In genomic region chr10:28874605-28875004, GRCm38 (mm10) we compare ENCODE assay signal across 19 mouse cellular contexts.
DNase-seq lines count a peak whose midpoint lies in the region; ATAC-seq and TF ChIP-seq lines count a peak whose summit lies in the region.
"Had no signal": no experiment of that assay in that cellular context is flagged by ENCODE, and none has a peak within 500 bp of the region (broad histone marks: within the 10 kb centered on the region; RNA-seq: fewer than 3 reads in every experiment).

No protein-coding gene starts in this region.

- WGBS in forebrain, embryonic 13.5 days, result 51% methylated on average over 4 of the region's 4 CpGs
- WGBS in forebrain, embryonic 10.5 days, result 77% methylated on average over 4 of the region's 4 CpGs
- 47% methylated on average over 4 of the region's 4 CpGs for WGBS in forebrain, postnatal 0 days
- 34% methylated on average over 4 of the region's 4 CpGs for WGBS in midbrain, postnatal 0 days

- no peak for DNase-seq in forebrain, embryonic 10.5 days (ENCODE audit: extremely low spot score, low spot score)
- no peak for DNase-seq in forebrain, postnatal 0 days
- peak; percentile 12 for DNase-seq in mesoderm, embryonic 11.5 days (ENCODE audit: low read depth, low spot score)
- DNase-seq in midbrain, postnatal 0 days (ENCODE audit: low spot score), result no peak
- no peak for DNase-seq in cerebellum, postnatal 25 days
- DNase-seq in yolk sac, embryonic 10.5 days (ENCODE audit: low spot score), result no peak
- DNase-seq: adrenal gland, adult 2 months; cerebellum, adult 11 months; cerebellum, postnatal 36 days; gastrocnemius, adult 2 months; kidney, adult 2 months; kidney, postnatal 25 days; lung, postnatal 10 days; right cerebral cortex, postnatal 25 days; thymus, postnatal 4 days had no signal

- H3K9me3 ChIP-seq in forebrain, embryonic 13.5 days (replicated peaks), result no peaks in the 10 kb centered on the region
- no peaks in the 10 kb centered on the region for H3K9me3 ChIP-seq in forebrain, embryonic 10.5 days
- no peaks in the 10 kb centered on the region for H3K9me3 ChIP-seq in forebrain, postnatal 0 days (ENCODE audit: low read length)
- no peaks in the 10 kb centered on the region for H3K9me3 ChIP-seq in midbrain, postnatal 0 days (ENCODE audit: low read length)
- H3K9me3 ChIP-seq: limb, embryonic 15.5 days; megakaryocyte, embryonic 14.5 days had no signal

- no peak overlapping the region for H3K9ac ChIP-seq in forebrain, embryonic 13.5 days
- no peak overlapping the region for H3K9ac ChIP-seq in forebrain, postnatal 0 days
- no peak overlapping the region for H3K9ac ChIP-seq in midbrain, postnatal 0 days (replicated peaks; ENCODE audit: low read length, poor library complexity, severe bottlenecking)
- H3K9ac ChIP-seq: limb, embryonic 15.5 days had no signal

- TF ChIP-seq CTCF in forebrain, postnatal 0 days (IDR thresholded peaks at IDR 0.05; ENCODE audit: low read depth), result no peak
- TF ChIP-seq CTCF in midbrain, postnatal 0 days (IDR thresholded peaks at IDR 0.05), result no peak

- H3K36me3 ChIP-seq in forebrain, embryonic 13.5 days (ENCODE audit: poor library complexity, severe bottlenecking), result no peaks in the 10 kb centered on the region
- no peaks in the 10 kb centered on the region for H3K36me3 ChIP-seq in forebrain, embryonic 10.5 days (replicated peaks)
- H3K36me3 ChIP-seq in forebrain, postnatal 0 days (ENCODE audit: insufficient read depth), result no peaks in the 10 kb centered on the region
- H3K36me3 ChIP-seq in midbrain, postnatal 0 days (ENCODE audit: insufficient read depth, low read length), result no peaks in the 10 kb centered on the region
- H3K36me3 ChIP-seq: limb, embryonic 15.5 days had no signal

- H3K4me2 ChIP-seq in forebrain, embryonic 13.5 days, result no peak overlapping the region
- no peak overlapping the region for H3K4me2 ChIP-seq in forebrain, postnatal 0 days (ENCODE audit: low read depth)
- H3K4me2 ChIP-seq in midbrain, postnatal 0 days (ENCODE audit: low read depth, low read length, poor library complexity, severe bottlenecking), result no peak overlapping the region
- H3K4me2 ChIP-seq: limb, embryonic 15.5 days had no signal

- no peaks in the 10 kb centered on the region for H3K4me1 ChIP-seq in forebrain, embryonic 13.5 days
- H3K4me1 ChIP-seq in forebrain, embryonic 10.5 days, result peaks cover 4% of the 10 kb centered on the region; the same call in 1 of the 2 replicates
- no peaks in the 10 kb centered on the region for H3K4me1 ChIP-seq in forebrain, postnatal 0 days (ENCODE audit: insufficient read depth)
- H3K4me1 ChIP-seq in midbrain, postnatal 0 days (ENCODE audit: insufficient read depth, low read length), result no peaks in the 10 kb centered on the region
- H3K4me1 ChIP-seq: limb, embryonic 15.5 days; megakaryocyte, embryonic 14.5 days had no signal

- H3K27me3 ChIP-seq in forebrain, embryonic 13.5 days, result no peaks in the 10 kb centered on the region
- H3K27me3 ChIP-seq in forebrain, embryonic 10.5 days (ENCODE audit: poor library complexity, severe bottlenecking), result no peaks in the 10 kb centered on the region
- H3K27me3 ChIP-seq in forebrain, postnatal 0 days (ENCODE audit: insufficient read depth, low read length), result no peaks in the 10 kb centered on the region
- no peaks in the 10 kb centered on the region for H3K27me3 ChIP-seq in midbrain, postnatal 0 days (ENCODE audit: insufficient read depth, low read length)
- H3K27me3 ChIP-seq: limb, embryonic 15.5 days; megakaryocyte, embryonic 14.5 days had no signal

- peak; percentile 57; the same call in 1 of the 2 replicates for ATAC-seq in forebrain, embryonic 13.5 days
- ATAC-seq in forebrain, postnatal 0 days, result peak; percentile 63
- 0 out of 2 replicates have a peak, but pooled peaks have one; percentile 42 for ATAC-seq in midbrain, postnatal 0 days (ENCODE audit: low FRiP score)
- no peak for ATAC-seq in granulocyte monocyte progenitor cell, adult 5-6 weeks (replicated peaks; ENCODE audit: poor library complexity, severe bottlenecking)

- no peak overlapping the region for H3K4me3 ChIP-seq in forebrain, embryonic 13.5 days
- no peak overlapping the region for H3K4me3 ChIP-seq in forebrain, embryonic 10.5 days
- H3K4me3 ChIP-seq in forebrain, postnatal 0 days (ENCODE audit: low read depth, low read length), result no peak overlapping the region
- H3K4me3 ChIP-seq in midbrain, postnatal 0 days (ENCODE audit: low read depth, low read length), result no peak overlapping the region
- H3K4me3 ChIP-seq: gastrocnemius, adult 2 months; limb, embryonic 15.5 days; megakaryocyte, embryonic 14.5 days had no signal

- H3K27ac ChIP-seq in forebrain, embryonic 13.5 days, result no peak overlapping the region
- no peak overlapping the region for H3K27ac ChIP-seq in forebrain, embryonic 10.5 days
- no peak overlapping the region for H3K27ac ChIP-seq in forebrain, postnatal 0 days (ENCODE audit: low read depth, low read length)
- H3K27ac ChIP-seq in midbrain, postnatal 0 days (ENCODE audit: low read depth, low read length), result no peak overlapping the region
- H3K27ac ChIP-seq: gastrocnemius, adult 2 months; limb, embryonic 15.5 days had no signal
